Mouse (Mus musculus): ENCODE data around the gene Med22. TPM values are rescaled to one million over a fixed set of nuclear protein-coding genes. Genes with fewer than 3 reads are reported as not detected.

Med22 gene
- 14.9 to 18.4 TPM (median 17.2 TPM) in 4 replicates for total RNA-seq (2023; ENCODE audit: inconsistent age)

GRCm38 (mm10) chr2:26910124-26910993, at the start of gene Med22, which contains the start of gene Rpl7a:
TSS of gene Med22 (minus strand) at chr2:26910677.
TSS of gene Rpl7a (plus strand) at chr2:26910764.

GRCm38 (mm10) chr2:26933304-26934055, 23.0 kb upstream of the Med22 start, which contains the start of the genes Surf4 and Stkld1:
TSS of gene Surf4 (minus strand) at chr2:26933928.
TSS of gene Stkld1 (plus strand) at chr2:26934047.

GRCm38 (mm10) chr2:26915927-26916728, 5.7 kb upstream of the Med22 start, which contains the start of the genes Surf2 and Surf1:
TSS of gene Surf2 (plus strand) at chr2:26916367.
TSS of gene Surf1 (minus strand) at chr2:26916530.

GRCm38 (mm10) chr2:26902467-26903220, 7.8 kb downstream of the Med22 start, which contains the start of gene Surf6:
TSS of gene Surf6 (minus strand) at chr2:26902879.

GRCm38 (mm10) chr2:26864879-26865278, 45.6 kb downstream of the Med22 start, which contains the start of gene Abo:
TSS of gene Abo (minus strand) at chr2:26864979.

Other genes with a start within 250 kb of the Med22 start
- not detected in 4 replicates for gene Lcn4, start 239.4 kb downstream of the Med22 start, total RNA-seq (2023; ENCODE audit: inconsistent age)
- not detected in 4 replicates for gene Abo, start 45.7 kb downstream of the Med22 start, total RNA-seq (2023; ENCODE audit: inconsistent age)
- 66.0 to 76.3 TPM (median 70.9 TPM) in 4 replicates for gene Surf6, start 7.8 kb downstream of the Med22 start, total RNA-seq (2023; ENCODE audit: inconsistent age)
- 716 to 763 TPM (median 757 TPM) in 4 replicates for gene Rpl7a, start 87 bp upstream of the Med22 start, total RNA-seq (2023; ENCODE audit: inconsistent age)
- gene Surf2, start 5.7 kb upstream of the Med22 start, total RNA-seq (2023; ENCODE audit: inconsistent age) = 45.9 to 55.5 TPM (median 50.3 TPM) in 4 replicates
- 55.8 to 77.5 TPM (median 60.0 TPM) in 4 replicates for gene Surf1, start 5.9 kb upstream of the Med22 start, total RNA-seq (2023; ENCODE audit: inconsistent age)
- 58.8 to 67.2 TPM (median 62.0 TPM) in 4 replicates for gene Surf4, start 23.3 kb upstream of the Med22 start, total RNA-seq (2023; ENCODE audit: inconsistent age)
- not detected in 4 replicates for gene Stkld1, start 23.4 kb upstream of the Med22 start, total RNA-seq (2023; ENCODE audit: inconsistent age)
- gene Rexo4, start 53.7 kb upstream of the Med22 start, total RNA-seq (2023; ENCODE audit: inconsistent age) = 56.8 to 74.9 TPM (median 67.4 TPM) in 4 replicates
- gene Adamts13, start 62.7 kb upstream of the Med22 start, total RNA-seq (2023; ENCODE audit: inconsistent age) = 0.16 TPM in 1 of 4 replicates, not detected in the others
- gene Cacfd1, start 99.2 kb upstream of the Med22 start, total RNA-seq (2023; ENCODE audit: inconsistent age) = 36.1 to 44.2 TPM (median 39.9 TPM) in 4 replicates
- gene Slc2a6, start 117.3 kb upstream of the Med22 start, total RNA-seq (2023; ENCODE audit: inconsistent age) = 6.8 to 9.0 TPM (median 8.5 TPM) in 4 replicates
- not detected in 4 replicates for gene Mymk, start 161.5 kb upstream of the Med22 start, total RNA-seq (2023; ENCODE audit: inconsistent age)
- 1.6 to 5.0 TPM (median 3.4 TPM) in 4 replicates for gene Adamtsl2, start 168.7 kb upstream of the Med22 start, total RNA-seq (2023; ENCODE audit: inconsistent age)
- gene Fam163b, start 231.8 kb upstream of the Med22 start, total RNA-seq (2023; ENCODE audit: inconsistent age) = not detected in 4 replicates